Mouse (Mus musculus) E14TG2a.4 (cell line): ENCODE results near the gene Mrgprb3.

Experiments used
- H3K27me3 ChIP-seq: 2 replicates; pipeline ENCODE4 v1.6.1; 2014; ENCODE audit warnings: low read length, control low read depth; ENCODE audit not compliant: insufficient read depth
- H3K36me3 ChIP-seq: 2 replicates; pipeline ENCODE4 v1.6.1; 2014; ENCODE audit warnings: low read length, control low read depth; ENCODE audit not compliant: insufficient read depth
- H3K4me1 ChIP-seq: replicated peaks from 2 replicates; pipeline ENCODE4 v1.6.1; 2014; ENCODE audit warnings: low read depth, low read length, control low read depth
- H3K4me3 ChIP-seq: replicated peaks from 2 replicates; pipeline ENCODE4 v1.5.1; 2014; ENCODE audit warnings: mild to moderate bottlenecking, low read length
- H3K9me3 ChIP-seq: 2 replicates; pipeline ENCODE4 v1.6.1; 2014; ENCODE audit warnings: low read length, control low read depth
- CTCF ChIP-seq: conservative IDR thresholded peaks from 2 replicates; pipeline ENCODE4 v1.5.1; 2014; ENCODE audit warnings: low read length
- NANOG ChIP-seq: IDR thresholded peaks from 2 replicates; pipeline ENCODE4 v1.6.1; 2014; ENCODE audit warnings: borderline replicate concordance, low read length, mixed read lengths
- POU5F1 ChIP-seq: IDR thresholded peaks from 2 replicates; pipeline ENCODE4 v1.6.1; 2014; ENCODE audit warnings: low read length, borderline replicate concordance

Mrgprb3 gene

DNA sequence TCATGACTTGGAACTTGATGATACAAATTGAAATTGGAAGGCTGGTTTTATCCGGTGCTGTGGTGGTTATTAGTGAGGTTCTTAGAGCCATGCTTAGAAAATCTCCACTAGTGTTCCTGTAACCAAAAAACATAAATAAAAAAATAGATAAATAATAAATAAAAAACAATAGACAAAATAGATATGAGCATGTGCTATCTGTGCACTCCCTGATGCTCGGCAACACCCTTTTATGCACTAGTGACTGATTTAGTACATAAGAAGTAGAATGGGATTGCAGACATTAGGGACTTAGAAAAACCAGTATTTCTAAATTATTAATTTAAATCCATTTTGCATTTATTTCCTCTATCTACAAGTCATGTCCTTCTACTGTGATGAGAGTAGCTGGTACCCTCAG lies at the start of gene Mrgprb3:
Gene Mrgprb3, minus strand, starts transcription at position 101 of the 400 bp plus-strand sequence.
- Histone ChIP-seq H3K4me1 (no peaks in the 10 kb centered on the region), H3K36me3 (no peaks in the 10 kb centered on the region), H3K27me3 (no peaks in the 10 kb centered on the region), H3K9me3 (peaks cover 17% of the 10 kb centered on the region), H3K4me3 (no peak within 1 kb of the TSS)
- no peak for TF ChIP-seq POU5F1
- no peak for TF ChIP-seq NANOG
- no peak for TF ChIP-seq CTCF
